Mouse (Mus musculus) embryonic stem cell, embryonic (primary cell): ENCODE results near the gene Fyn.

Source experiments
- CTCF ChIA-PET, 4 experiments: fragments of 300-600 bp in 2 of 4; fragments of 350-600 bp in 2 of 4; sonication (Branson Sonifier 250); formaldehyde crosslinking; loops; one replicate each; lab custom pipeline; 2022; ENCODE audit warnings: inconsistent platforms in 2 of 4; lab: Charles Lee
- POLR2A ChIA-PET, 4 experiments: fragments of 300-600 bp in 2 of 4; fragments of 350-600 bp in 2 of 4; sonication (Branson Sonifier 250); formaldehyde crosslinking; loops; one replicate each; lab custom pipeline; 2022; ENCODE audit warnings: antibody characterized with exemption in 4 of 4, inconsistent platforms in 1 of 4; lab: Charles Lee

Gene Fyn

GRCm38 (mm10) chr10:39371467-39371866, 2.8 kb downstream of the Fyn start:
- ChIA-PET CTCF (no interaction called here), POLR2A (no interaction called here)

- ChIA-PET CTCF (no interaction called here), POLR2A (no interaction called here)
Observed at GRCm38 (mm10) chr10:39371991-39372390, 3.3 kb downstream of the Fyn start.

- CTCF ChIA-PET: no interaction called here
- POLR2A ChIA-PET: interaction anchor here in 1 of 4 experiments (0.5 to 1.2 kb wide), 2 partner anchors 36 to 169 kb away, joined by 3 to 4 read pairs; no protein-coding TSS in a partner anchor
Observed at GRCm38 (mm10) chr10:39376676-39377075, 8.0 kb downstream of the Fyn start.

GRCm38 (mm10) chr10:39377219-39377618, 8.6 kb downstream of the Fyn start:
- CTCF ChIA-PET: no interaction called here

GRCm38 (mm10) chr10:39378025-39378603, 9.5 kb downstream of the Fyn start:
- POLR2A ChIA-PET: interaction anchor here in 3 of 4 experiments (0.7 to 2.4 kb wide), 6 partner anchors 8 to 25 kb away, joined by 3 to 15 read pairs (median 4); partner anchors contain the start of gene Fyn (in 1 of the 3)

More at GRCm38 (mm10) chr10:39377219-39377618, 8.6 kb downstream of the Fyn start:
- POLR2A ChIA-PET: interaction anchor here in 1 of 4 experiments (0.5 to 1.2 kb wide), 2 partner anchors 37 to 169 kb away, joined by 3 to 4 read pairs; no protein-coding TSS in a partner anchor

GRCm38 (mm10) chr10:39379287-39379686, 10.6 kb downstream of the Fyn start:
- ChIA-PET POLR2A (interaction anchor here in 3 of 4 experiments (0.6 to 2.4 kb wide), 8 partner anchors 10 to 652 kb away, joined by 3 to 15 read pairs (median 4); partner anchors contain the start of gene Fyn (in 2 of the 3)), CTCF (interaction anchor here in 1 of 4 experiments (0.7 kb wide), 1 partner anchor 268 kb away, joined by 3 read pairs; no protein-coding TSS in a partner anchor)

More at GRCm38 (mm10) chr10:39378025-39378603, 9.5 kb downstream of the Fyn start:
- CTCF ChIA-PET: no interaction called here

GRCm38 (mm10) chr10:39379721-39380370, 11.2 kb downstream of the Fyn start:
- CTCF ChIA-PET: no interaction called here
- POLR2A ChIA-PET: interaction anchor here in 3 of 4 experiments (0.6 to 2.4 kb wide), 5 partner anchors 10 to 652 kb away, joined by 3 to 15 read pairs (median 5); partner anchors contain the start of gene Fyn (in 2 of the 3)

- ChIA-PET CTCF (interaction anchor here in 2 of 4 experiments (0.6 to 0.9 kb wide), 2 partner anchors 13 to 160 kb away, joined by 3 to 4 read pairs; no protein-coding TSS in a partner anchor), POLR2A (interaction anchor here in 2 of 4 experiments (0.8 to 1.9 kb wide), 4 partner anchors 14 to 40 kb away, joined by 3 to 5 read pairs (median 3); no protein-coding TSS in a partner anchor)
Observed at GRCm38 (mm10) chr10:39385259-39385658, 16.6 kb downstream of the Fyn start.

GRCm38 (mm10) chr10:39386203-39386602, 17.5 kb downstream of the Fyn start:
- CTCF ChIA-PET: interaction anchor here in 2 of 4 experiments (0.6 to 0.9 kb wide), 5 partner anchors 12 to 1994 kb away, joined by 3 to 4 read pairs (median 3); no protein-coding TSS in a partner anchor
- POLR2A ChIA-PET: interaction anchor here in 1 of 4 experiments (1.7 to 1.9 kb wide), 2 partner anchors 12 to 39 kb away, joined by 5 to 6 read pairs; no protein-coding TSS in a partner anchor

GRCm38 (mm10) chr10:39387024-39387423, 18.4 kb downstream of the Fyn start:
- ChIA-PET POLR2A (interaction anchor here in 2 of 4 experiments (0.7 to 1.9 kb wide), 3 partner anchors 11 to 440 kb away, joined by 3 to 6 read pairs (median 5); no protein-coding TSS in a partner anchor), CTCF (no interaction called here)

GRCm38 (mm10) chr10:39387556-39387955, 18.9 kb downstream of the Fyn start:
- CTCF ChIA-PET: no interaction called here

GRCm38 (mm10) chr10:39388144-39388543, 19.5 kb downstream of the Fyn start:
- CTCF ChIA-PET: no interaction called here
- POLR2A ChIA-PET: no interaction called here

More at GRCm38 (mm10) chr10:39387556-39387955, 18.9 kb downstream of the Fyn start:
- POLR2A ChIA-PET: interaction anchor here in 2 of 4 experiments (0.7 to 1.7 kb wide), 2 partner anchors 11 to 441 kb away, joined by 3 to 6 read pairs; no protein-coding TSS in a partner anchor

- ChIA-PET POLR2A (interaction anchor here in 1 of 4 experiments (1.2 kb wide), 1 partner anchor 11 kb away, joined by 3 read pairs; no protein-coding TSS in a partner anchor), CTCF (interaction anchor here in 1 of 4 experiments (0.6 kb wide), 1 partner anchor 272 kb away, joined by 17 read pairs; no protein-coding TSS in a partner anchor)
Observed at GRCm38 (mm10) chr10:39389451-39389891, 20.8 kb downstream of the Fyn start.

- POLR2A ChIA-PET: no interaction called here
- CTCF ChIA-PET: no interaction called here
Observed at GRCm38 (mm10) chr10:39390541-39390940, 21.9 kb downstream of the Fyn start.

- CTCF ChIA-PET: interaction anchor here in 1 of 4 experiments (0.5 kb wide), 1 partner anchor 1585 kb away, joined by 3 read pairs; no protein-coding TSS in a partner anchor
- POLR2A ChIA-PET: interaction anchor here in 1 of 4 experiments (1.4 kb wide), 1 partner anchor 14 kb away, joined by 3 read pairs; no protein-coding TSS in a partner anchor
Observed at GRCm38 (mm10) chr10:39392900-39393483, 24.3 kb downstream of the Fyn start.

GRCm38 (mm10) chr10:39395544-39395943, 26.9 kb downstream of the Fyn start:
- CTCF ChIA-PET: interaction anchor here in 1 of 4 experiments (0.9 kb wide), 1 partner anchor 222 kb away, joined by 3 read pairs; no protein-coding TSS in a partner anchor
- POLR2A ChIA-PET: no interaction called here

GRCm38 (mm10) chr10:39398924-39399323, 30.3 kb downstream of the Fyn start:
- CTCF ChIA-PET: interaction anchor here (0.6 to 1.5 kb wide), 8 partner anchors 13 to 236 kb away, joined by 3 to 4 read pairs (median 4); partner anchors contain the start of gene Ccn6 (in 1 of the 4)
- POLR2A ChIA-PET: interaction anchor here in 2 of 4 experiments (0.8 to 1.2 kb wide), 7 partner anchors 12 to 56 kb away, joined by 3 to 6 read pairs (median 3); no protein-coding TSS in a partner anchor

GRCm38 (mm10) chr10:39400155-39400554, 31.5 kb downstream of the Fyn start:
- ChIA-PET CTCF (no interaction called here), POLR2A (interaction anchor here in 1 of 4 experiments (1.2 kb wide), 1 partner anchor 15 kb away, joined by 3 read pairs; no protein-coding TSS in a partner anchor)
